Mouse (Mus musculus): ENCODE measurements around the gene Vmn2r23. TPM values are rescaled to one million over a fixed set of nuclear protein-coding genes. Genes with fewer than 3 reads are reported as not detected.
"Not testable (repeated sequence)": the region's sequence is repeated elsewhere in the genome, so short reads cannot be mapped to it uniquely, and the experiment has no call there.

The Vmn2r23 gene
- polyA plus RNA-seq (2012; rRNA removed), result not detected in 2 replicates
- not detected in 2 replicates for polyA plus RNA-seq (2014; fragmentation: Nextera tagmentation; extraction: Ambion mirVana)

DNA sequence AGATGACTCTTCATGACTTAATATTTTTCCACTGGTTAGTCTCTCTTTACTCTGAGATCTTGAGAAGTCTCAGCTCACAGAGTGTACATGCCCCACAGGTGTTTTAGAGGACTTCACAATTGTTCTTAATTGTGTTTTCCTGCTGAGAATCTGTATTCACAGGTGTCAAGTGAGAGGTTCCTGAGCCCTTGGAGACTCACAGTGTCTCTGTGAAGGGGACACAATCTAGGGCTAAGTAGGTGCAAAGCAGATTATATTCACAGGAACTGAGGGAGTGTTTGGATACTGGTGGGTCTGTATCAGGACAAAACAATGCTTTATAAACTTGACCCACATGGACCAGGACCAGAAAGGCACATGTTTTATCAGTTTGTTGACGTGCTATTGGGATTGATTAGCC is at the start of gene Vmn2r23:
Gene Vmn2r23 (plus strand): TSS at position 301 of the 400 bp plus-strand sequence.
- WGBS, result 77% methylated on average over 1 of the region's 1 CpGs
- Histone ChIP-seq H3K9ac (ENCODE audit: low read depth, low read length, severe bottlenecking) (no peak within 1 kb of the TSS), H3K9me3 (ENCODE audit: control insufficient read depth, low read length) (no peaks in the 10 kb centered on the region), H3K4me3 (replicated peaks; ENCODE audit: low read length) (no peak within 1 kb of the TSS), H3K36me3 (ENCODE audit: control insufficient read depth, insufficient read depth, low read length) (no peaks in the 10 kb centered on the region), H3K4me1 (ENCODE audit: control insufficient read depth, insufficient read depth, low read length) (no peaks in the 10 kb centered on the region), H3K27ac (replicated peaks; ENCODE audit: low read depth, low read length) (no peak within 1 kb of the TSS), H3K27me3 (ENCODE audit: control insufficient read depth, insufficient read depth, low read length) (no peaks in the 10 kb centered on the region), H3K4me2 (replicated peaks; ENCODE audit: low read depth, low read length, severe bottlenecking) (no peak within 1 kb of the TSS)
- ATAC-seq (ENCODE audit: low FRiP score, low read depth) (no peak), DNase-seq (ENCODE audit: low spot score) (no peak)
- TF ChIP-seq POLR2A (IDR thresholded peaks at IDR 0.05; ENCODE audit: borderline replicate concordance, extremely low read depth, insufficient read depth, insufficient read length), result no peak

DNA sequence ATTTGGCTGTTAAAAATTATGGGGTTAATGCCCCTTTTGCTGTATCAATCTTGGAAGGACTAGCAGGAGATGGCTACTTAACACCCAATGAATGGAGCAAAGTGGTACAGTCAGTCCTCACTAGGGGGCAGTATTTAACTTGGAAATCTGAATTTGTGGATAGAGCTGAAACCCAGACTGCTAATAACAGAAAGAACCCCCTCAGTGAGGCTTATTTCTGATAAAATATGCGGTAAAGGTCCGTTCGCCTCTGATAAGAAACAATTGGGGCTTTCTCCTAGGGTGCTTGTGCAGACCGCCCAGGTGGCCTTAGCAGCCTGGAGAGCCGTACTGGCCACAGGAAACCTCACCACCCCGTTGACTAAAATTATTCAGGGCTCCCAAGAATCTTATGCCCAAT is 45.4 kb upstream of the Vmn2r23 start:
- no peak overlapping the region for H3K4me3 ChIP-seq (replicated peaks; ENCODE audit: low read length)
- 67% methylated on average over 6 of the region's 6 CpGs for WGBS
- H3K36me3 ChIP-seq (ENCODE audit: control insufficient read depth, insufficient read depth, low read length), result no peaks in the 10 kb centered on the region
- H3K27me3 ChIP-seq (ENCODE audit: control insufficient read depth, insufficient read depth, low read length), result no peaks in the 10 kb centered on the region
- no peak for ATAC-seq (ENCODE audit: low FRiP score, low read depth)
- no peak overlapping the region for H3K4me2 ChIP-seq (replicated peaks; ENCODE audit: low read depth, low read length, severe bottlenecking)
- no peak for TF ChIP-seq POLR2A (IDR thresholded peaks at IDR 0.05; ENCODE audit: borderline replicate concordance, extremely low read depth, insufficient read depth, insufficient read length)
- no peaks in the 10 kb centered on the region for H3K4me1 ChIP-seq (ENCODE audit: control insufficient read depth, insufficient read depth, low read length)
- H3K9me3 ChIP-seq (ENCODE audit: control insufficient read depth, low read length), result no peaks in the 10 kb centered on the region
- no peak overlapping the region for H3K9ac ChIP-seq (ENCODE audit: low read depth, low read length, severe bottlenecking)
- H3K27ac ChIP-seq (replicated peaks; ENCODE audit: low read depth, low read length), result no peak overlapping the region
- no peak for DNase-seq (ENCODE audit: low spot score)

DNA sequence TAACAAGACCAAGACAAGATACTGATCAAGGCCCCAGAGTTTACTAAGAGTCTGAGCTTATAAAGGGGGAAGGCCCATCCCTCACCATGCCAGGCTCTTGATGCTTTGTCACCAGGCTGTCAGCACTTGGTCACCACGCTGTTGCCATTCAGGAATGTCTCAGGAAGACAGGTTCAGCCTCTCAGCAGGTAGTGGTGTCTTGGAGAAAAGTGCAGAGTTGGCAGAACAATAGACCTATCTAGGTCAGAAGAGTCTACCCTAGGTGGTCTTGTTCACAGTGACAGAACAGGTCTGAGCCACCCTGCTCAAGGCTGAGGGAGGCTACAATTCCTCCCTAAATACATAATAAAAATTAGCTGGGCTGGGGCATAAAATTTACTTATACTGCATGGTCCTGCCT is 5.8 kb upstream of the Vmn2r23 start:
- H3K9ac ChIP-seq (ENCODE audit: low read depth, low read length, severe bottlenecking); H3K4me1 ChIP-seq (ENCODE audit: control insufficient read depth, insufficient read depth, low read length); ATAC-seq (ENCODE audit: low FRiP score, low read depth); H3K4me2 ChIP-seq (replicated peaks; ENCODE audit: low read depth, low read length, severe bottlenecking); H3K4me3 ChIP-seq (replicated peaks; ENCODE audit: low read length); H3K27ac ChIP-seq (replicated peaks; ENCODE audit: low read depth, low read length); DNase-seq (ENCODE audit: low spot score); H3K36me3 ChIP-seq (ENCODE audit: control insufficient read depth, insufficient read depth, low read length); H3K9me3 ChIP-seq (ENCODE audit: control insufficient read depth, low read length); H3K27me3 ChIP-seq (ENCODE audit: control insufficient read depth, insufficient read depth, low read length): not testable (repeated sequence)
- WGBS, result 56% methylated on average over 1 of the region's 1 CpGs

DNA sequence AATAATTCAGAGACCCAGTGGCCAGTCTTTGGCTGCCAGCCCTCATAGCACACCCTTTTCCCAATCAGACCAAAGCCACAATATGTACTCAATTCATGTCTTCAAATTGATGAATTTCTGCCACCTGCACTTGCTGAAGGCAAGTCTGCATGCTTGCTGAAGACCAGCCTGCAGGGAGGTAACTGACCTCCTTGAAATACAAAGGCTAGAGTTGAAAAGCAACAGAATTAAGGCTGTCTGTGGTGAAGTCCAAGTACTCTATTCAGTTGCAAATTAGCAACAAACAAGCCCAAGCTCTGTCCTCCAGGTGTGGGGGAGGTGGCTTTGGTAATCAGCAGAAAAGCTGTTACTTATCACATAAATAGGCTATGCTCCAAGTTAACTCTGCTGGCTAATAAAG is 5.3 kb upstream of the Vmn2r23 start:
- Histone ChIP-seq H3K27me3 (ENCODE audit: control insufficient read depth, insufficient read depth, low read length) (no peaks in the 10 kb centered on the region), H3K9me3 (ENCODE audit: control insufficient read depth, low read length) (no peaks in the 10 kb centered on the region), H3K4me1 (ENCODE audit: control insufficient read depth, insufficient read depth, low read length) (no peaks in the 10 kb centered on the region), H3K9ac (ENCODE audit: low read depth, low read length, severe bottlenecking) (no peak overlapping the region), H3K4me2 (replicated peaks; ENCODE audit: low read depth, low read length, severe bottlenecking) (no peak overlapping the region), H3K27ac (replicated peaks; ENCODE audit: low read depth, low read length) (no peak overlapping the region), H3K36me3 (ENCODE audit: control insufficient read depth, insufficient read depth, low read length) (no peaks in the 10 kb centered on the region), H3K4me3 (replicated peaks; ENCODE audit: low read length) (no peak overlapping the region)
- no peak for TF ChIP-seq POLR2A (IDR thresholded peaks at IDR 0.05; ENCODE audit: borderline replicate concordance, extremely low read depth, insufficient read depth, insufficient read length)
- ATAC-seq (ENCODE audit: low FRiP score, low read depth) (no peak), DNase-seq (ENCODE audit: low spot score) (no peak)

DNA sequence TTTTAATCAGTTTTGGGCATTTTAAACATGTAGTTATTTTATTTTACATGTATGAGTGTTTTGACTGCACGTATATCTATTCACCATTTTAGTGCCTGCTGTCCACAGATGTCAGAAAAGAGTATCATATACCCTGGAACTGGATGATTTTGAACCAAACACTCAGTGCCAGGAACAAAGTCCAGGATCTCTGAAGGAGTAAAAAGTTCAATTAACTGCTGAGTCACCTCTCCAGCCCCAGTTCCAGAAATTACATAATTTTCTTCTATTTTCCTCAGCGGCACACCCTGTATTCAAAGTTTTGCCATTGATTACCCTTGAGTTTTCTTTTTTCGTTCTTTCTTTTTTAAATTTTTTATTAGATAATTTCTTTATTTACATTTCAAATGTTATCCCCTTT is 67.6 kb downstream of the Vmn2r23 start:
- Histone ChIP-seq H3K9me3 (ENCODE audit: control insufficient read depth, low read length) (no peaks in the 10 kb centered on the region), H3K4me2 (replicated peaks; ENCODE audit: low read depth, low read length, severe bottlenecking) (no peak overlapping the region), H3K27me3 (ENCODE audit: control insufficient read depth, insufficient read depth, low read length) (no peaks in the 10 kb centered on the region), H3K27ac (replicated peaks; ENCODE audit: low read depth, low read length) (no peak overlapping the region), H3K4me1 (ENCODE audit: control insufficient read depth, insufficient read depth, low read length) (no peaks in the 10 kb centered on the region), H3K9ac (ENCODE audit: low read depth, low read length, severe bottlenecking) (no peak overlapping the region), H3K36me3 (ENCODE audit: control insufficient read depth, insufficient read depth, low read length) (no peaks in the 10 kb centered on the region), H3K4me3 (replicated peaks; ENCODE audit: low read length) (no peak overlapping the region)
- no peak for TF ChIP-seq POLR2A (IDR thresholded peaks at IDR 0.05; ENCODE audit: borderline replicate concordance, extremely low read depth, insufficient read depth, insufficient read length)
- ATAC-seq (ENCODE audit: low FRiP score, low read depth) (no peak), DNase-seq (ENCODE audit: low spot score) (no peak)
- 79% methylated on average over 3 of the region's 3 CpGs for WGBS

DNA sequence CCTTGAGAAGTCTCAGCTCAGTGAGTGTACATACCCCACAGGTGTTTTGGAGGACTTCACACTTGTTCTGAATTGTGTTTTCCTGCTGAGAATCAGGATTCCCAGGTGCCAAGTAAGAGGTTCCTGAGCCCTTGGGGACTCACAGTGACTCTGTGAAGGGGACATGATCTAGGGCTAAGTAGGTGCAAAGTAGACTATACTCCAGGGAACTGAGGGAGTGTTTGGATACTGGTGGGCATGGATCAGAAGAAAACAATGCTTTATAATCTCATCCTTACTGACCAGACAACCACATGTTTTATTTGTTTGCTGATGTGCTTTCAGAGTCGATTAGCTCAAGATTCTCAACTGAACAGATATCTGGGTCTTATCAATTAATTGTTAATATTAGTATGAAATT is 76.1 kb downstream of the Vmn2r23 start, which contains the start of gene Vmn2r24:
Gene Vmn2r24 (plus strand): TSS at position 301 of the 400 bp plus-strand sequence.
- no peak for TF ChIP-seq POLR2A (IDR thresholded peaks at IDR 0.05; ENCODE audit: borderline replicate concordance, extremely low read depth, insufficient read depth, insufficient read length)
- Histone ChIP-seq H3K4me2 (replicated peaks; ENCODE audit: low read depth, low read length, severe bottlenecking) (no peak within 1 kb of the TSS), H3K27ac (replicated peaks; ENCODE audit: low read depth, low read length) (no peak within 1 kb of the TSS), H3K4me1 (ENCODE audit: control insufficient read depth, insufficient read depth, low read length) (no peaks in the 10 kb centered on the region), H3K27me3 (ENCODE audit: control insufficient read depth, insufficient read depth, low read length) (no peaks in the 10 kb centered on the region), H3K4me3 (replicated peaks; ENCODE audit: low read length) (no peak within 1 kb of the TSS), H3K36me3 (ENCODE audit: control insufficient read depth, insufficient read depth, low read length) (no peaks in the 10 kb centered on the region), H3K9me3 (ENCODE audit: control insufficient read depth, low read length) (no peaks in the 10 kb centered on the region), H3K9ac (ENCODE audit: low read depth, low read length, severe bottlenecking) (no peak within 1 kb of the TSS)
- ATAC-seq (ENCODE audit: low FRiP score, low read depth) (no peak), DNase-seq (ENCODE audit: low spot score) (no peak)
- 70% methylated on average over 1 of the region's 1 CpGs for WGBS

Measured in limb, embryonic 14.5 days (tissue).